Mouse (Mus musculus) liver, embryonic 14.5 days (tissue): ENCODE data around the gene Ube2n. TPM values are rescaled to one million over a fixed set of nuclear protein-coding genes. Genes with fewer than 3 reads are reported as not detected.
A peak's percentile ranks its signal among the peaks of the same experiment; 100 is the strongest.

Experiments used
- ATAC-seq: fragments of 200-750 bp; cut with Nextera tagmentation; 2 replicates; pipeline ENCODE4 v1.8.0; 2017; ENCODE audit warnings: moderate number of reproducible peaks, mild to moderate bottlenecking, moderate library complexity; ENCODE audit not compliant: insufficient read depth
- DNase-seq, 3 experiments: peaks; one replicate each; pipeline ENCODE4 v3.0.0-alpha.2; 2012 to 2013; ENCODE audit warnings: low read depth in 3 of 3, low spot score in 3 of 3
- H3K27ac ChIP-seq: fragments of 300-500 bp; sonication (generic); 2 replicates; pipeline ENCODE4 v1.5.1; 2014; ENCODE audit warnings: moderate library complexity, mild to moderate bottlenecking, control low read depth, inconsistent platforms
- H3K27me3 ChIP-seq: fragments of 300-500 bp; sonication (generic); 2 replicates; pipeline ENCODE4 v1.6.1; 2014; ENCODE audit warnings: mild to moderate bottlenecking, low read length, moderate library complexity; ENCODE audit not compliant: control insufficient read depth, insufficient read depth
- H3K36me3 ChIP-seq: fragments of 300-500 bp; sonication (generic); replicated peaks from 2 replicates; pipeline ENCODE4 v1.6.1; 2014; ENCODE audit warnings: low read depth; ENCODE audit not compliant: control insufficient read depth, insufficient read depth
- H3K4me1 ChIP-seq, 2 experiments: fragments of 200-500 bp in 1 of 2; fragments of 300-500 bp in 1 of 2; sonication (generic) in 1 of 2; replicated peaks; 2 replicates each; pipeline ENCODE4 v1.6.1; 2012 to 2014; ENCODE audit warnings: antibody characterized with exemption in 1 of 2, inconsistent platforms in 1 of 2, low read length in 1 of 2; ENCODE audit not compliant: control insufficient read depth in 2 of 2, insufficient read depth in 2 of 2
- H3K4me2 ChIP-seq: fragments of 300-500 bp; sonication (generic); 2 replicates; pipeline ENCODE4 v1.6.1; 2014; ENCODE audit warnings: low read depth, mild to moderate bottlenecking, control low read depth, moderate library complexity
- H3K4me3 ChIP-seq, 2 experiments: fragments of 200-500 bp in 1 of 2; fragments of 300-500 bp in 1 of 2; sonication (generic) in 1 of 2; 2 replicates each; pipeline ENCODE4 v1.5.1; 2012 to 2014; ENCODE audit warnings: low read depth in 2 of 2, low read length in 2 of 2, mild to moderate bottlenecking in 2 of 2, control low read depth in 1 of 2, inconsistent platforms in 1 of 2, moderate library complexity in 1 of 2; ENCODE audit not compliant: insufficient read depth in 1 of 2
- H3K9ac ChIP-seq: fragments of 300-500 bp; sonication (generic); replicated peaks from 2 replicates; pipeline ENCODE4 v1.6.1; 2014; ENCODE audit warnings: mild to moderate bottlenecking, control low read depth, moderate library complexity
- H3K9me3 ChIP-seq: fragments of 300-500 bp; sonication (generic); 2 replicates; pipeline ENCODE4 v1.6.1; 2016; ENCODE audit warnings: low read length, mixed read lengths; ENCODE audit not compliant: control insufficient read depth
- CTCF ChIP-seq: IDR thresholded peaks from 2 replicates; pipeline ENCODE4 v1.5.1; 2016; ENCODE audit warnings: antibody characterized with exemption, low read depth, control low read depth
- EP300 ChIP-seq: IDR thresholded peaks from 2 replicates; pipeline ENCODE4 v1.6.1; 2016; ENCODE audit warnings: antibody characterized with exemption, low read depth
- WGBS: fragments of 180-500 bp; shearing (Covaris S2); extraction: QIAGEN DNeasy Blood & Tissue Kit; methylation state at CpG from one replicate; pipeline ENCODE4 v1.1.7; 2014; ENCODE audit not compliant: insufficient replicate concordance; 5-methylcytosine and 5-hydroxymethylcytosine counted together
- polyA plus RNA-seq, 2 experiments: library from polyadenylated mRNA; depleted of rRNA in 1 of 2; stranded (reverse) in 1 of 2; unstranded in 1 of 2; fragments of >200 nt; fragmentation: Nextera tagmentation in 1 of 2; extraction: Ambion mirVana in 1 of 2; gene quantifications; 2 replicates each; pipeline versions ENCODE4 v1.2.1 to v1.2.3; 2012 to 2014

Gene Ube2n
- polyA plus RNA-seq (2012; rRNA removed): 50.1 and 78.2 TPM in 2 replicates
- 134 and 137 TPM in 2 replicates for polyA plus RNA-seq (2014; fragmentation: Nextera tagmentation; extraction: Ambion mirVana)

DNA sequence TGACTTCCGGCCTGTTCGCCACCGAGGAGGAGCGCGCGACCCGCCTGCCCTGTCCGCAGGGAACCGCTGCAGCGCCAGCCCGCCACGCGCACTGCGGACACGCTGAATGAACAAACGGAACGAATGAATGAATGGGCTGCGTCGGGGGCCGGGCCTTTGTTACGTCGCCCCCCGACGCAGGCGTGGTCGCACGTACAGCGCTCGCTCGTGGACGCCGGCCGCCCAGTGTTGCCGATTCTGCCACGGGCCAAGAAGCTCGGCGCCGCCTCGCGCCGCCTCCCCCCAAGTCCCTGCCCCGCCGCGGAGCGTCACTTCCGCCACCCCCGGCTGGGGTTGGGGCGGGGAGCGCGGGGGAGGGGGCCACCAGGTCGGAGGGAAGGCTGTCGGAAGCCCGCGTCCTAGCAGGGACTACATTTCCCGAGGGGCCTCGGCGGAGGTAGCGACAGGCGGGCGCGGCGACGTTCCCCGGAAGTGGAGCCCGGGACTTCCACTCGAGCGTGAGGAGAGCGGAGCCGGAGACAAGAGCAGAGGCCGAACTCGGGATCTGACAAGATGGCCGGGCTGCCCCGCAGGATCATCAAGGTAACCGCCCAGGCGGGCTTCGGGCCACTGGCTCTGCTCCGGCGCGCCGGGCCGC lies at the start of gene Ube2n:
Gene Ube2n, plus strand, starts transcription at position 490 of the 637 bp plus-strand sequence.
- peak within 1 kb of the TSS; percentile 82 for H3K27ac ChIP-seq
- DNase-seq (peak; percentile 88 to 90 (median 89)), ATAC-seq (peak; percentile 92)
- WGBS: under 1% methylated on average over 73 of the region's 81 CpGs
- H3K36me3 ChIP-seq: no peaks in the 10 kb centered on the region
- H3K4me2 ChIP-seq: peak within 1 kb of the TSS; percentile 94
- no peak for TF ChIP-seq CTCF
- TF ChIP-seq EP300: no peak
- H3K27me3 ChIP-seq: no peaks in the 10 kb centered on the region
- no peaks in the 10 kb centered on the region for H3K9me3 ChIP-seq
- peak within 1 kb of the TSS; percentile 96 for H3K9ac ChIP-seq
- peak within 1 kb of the TSS; percentile 79 to 99 for H3K4me3 ChIP-seq
- H3K4me1 ChIP-seq: peaks cover 11 to 18% of the 10 kb centered on the region in 2 experiments

DNA sequence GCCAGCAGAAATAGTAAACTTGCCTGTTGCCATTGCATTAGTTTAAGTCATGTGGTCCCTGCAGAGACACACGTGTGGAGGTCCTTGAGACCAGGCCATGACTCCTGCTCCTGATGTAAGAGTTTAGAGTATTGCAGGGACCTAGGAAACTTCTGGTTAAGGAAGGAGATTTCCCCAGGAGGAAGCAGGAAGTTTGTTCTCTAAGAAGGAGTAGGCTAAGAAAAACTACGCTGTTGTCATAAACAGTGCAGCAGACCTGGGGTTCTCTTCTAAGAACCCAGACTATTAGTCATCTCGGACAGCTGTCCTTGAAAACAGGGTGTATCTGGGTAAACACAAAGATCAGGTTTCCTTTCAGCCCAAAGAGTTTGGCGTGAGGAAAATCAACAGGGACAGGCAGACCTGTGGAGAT lies 49.5 kb upstream of the Ube2n start:
- DNase-seq (no peak), ATAC-seq (no peak)
- WGBS: 30% methylated on average over 4 of the region's 4 CpGs
- Histone ChIP-seq H3K9ac (no peak overlapping the region), H3K4me3 (no peak overlapping the region), H3K4me2 (no peak overlapping the region), H3K27me3 (no peaks in the 10 kb centered on the region), H3K27ac (no peak overlapping the region), H3K4me1 (no peaks in the 10 kb centered on the region), H3K9me3 (no peaks in the 10 kb centered on the region), H3K36me3 (no peaks in the 10 kb centered on the region)
- TF ChIP-seq EP300: no peak
- no peak for TF ChIP-seq CTCF

DNA sequence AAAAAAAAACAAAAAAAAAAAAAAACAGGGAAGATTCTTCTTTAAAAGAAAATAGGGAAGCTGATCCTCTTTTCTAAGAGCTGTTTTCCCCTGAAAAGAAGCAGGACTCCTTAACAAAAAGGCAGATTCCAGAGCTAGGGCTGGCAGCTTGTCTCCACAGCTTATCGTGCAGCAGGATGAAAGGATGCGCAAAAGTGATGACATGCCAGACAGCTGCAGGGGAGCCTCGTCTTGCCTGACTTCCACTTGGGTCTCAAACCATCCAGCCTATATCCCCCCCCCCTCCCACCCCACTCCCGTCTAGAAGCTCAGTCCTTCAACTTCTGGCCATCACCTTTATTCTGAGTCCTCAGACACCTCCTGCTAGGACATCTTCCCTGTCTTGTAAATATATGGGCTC lies 46.1 kb upstream of the Ube2n start:
- TF ChIP-seq EP300 (no peak), CTCF (no peak)
- no peak overlapping the region for H3K27ac ChIP-seq
- H3K4me2 ChIP-seq: no peak overlapping the region
- H3K9me3 ChIP-seq: no peaks in the 10 kb centered on the region
- H3K4me1 ChIP-seq: no peaks in the 10 kb centered on the region
- 56% methylated on average over 4 of the region's 4 CpGs for WGBS
- no peaks in the 10 kb centered on the region for H3K27me3 ChIP-seq
- DNase-seq (no peak), ATAC-seq (no peak)
- H3K4me3 ChIP-seq: no peak overlapping the region
- no peak overlapping the region for H3K9ac ChIP-seq
- no peaks in the 10 kb centered on the region for H3K36me3 ChIP-seq

DNA sequence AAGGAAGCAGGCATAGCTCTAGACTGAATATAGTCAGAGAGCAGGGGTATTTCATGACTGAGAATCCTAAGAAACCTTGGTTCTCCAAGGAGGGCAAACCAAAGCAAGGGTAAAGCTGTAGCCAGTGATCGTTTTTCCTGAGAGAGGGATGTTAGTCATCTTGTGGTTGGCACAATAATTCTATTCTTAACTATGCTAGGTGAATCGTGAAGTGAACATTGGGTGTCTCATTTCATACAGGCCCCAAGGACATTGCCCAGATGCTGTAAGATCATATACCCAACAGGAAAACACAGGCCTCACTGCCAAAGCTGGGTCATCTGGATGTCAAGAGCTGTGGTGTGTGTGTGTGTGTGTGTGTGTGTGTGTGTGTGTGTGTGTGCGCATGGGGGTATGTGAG lies 43.8 kb upstream of the Ube2n start:
- Histone ChIP-seq H3K4me2 (no peak overlapping the region), H3K36me3 (no peaks in the 10 kb centered on the region), H3K27me3 (no peaks in the 10 kb centered on the region), H3K4me3 (no peak overlapping the region), H3K9ac (no peak overlapping the region), H3K27ac (no peak overlapping the region), H3K4me1 (no peaks in the 10 kb centered on the region), H3K9me3 (no peaks in the 10 kb centered on the region)
- DNase-seq: no peak
- WGBS: 58% methylated on average over 3 of the region's 3 CpGs
- ATAC-seq: no peak
- TF ChIP-seq CTCF: no peak
- TF ChIP-seq EP300: no peak

DNA sequence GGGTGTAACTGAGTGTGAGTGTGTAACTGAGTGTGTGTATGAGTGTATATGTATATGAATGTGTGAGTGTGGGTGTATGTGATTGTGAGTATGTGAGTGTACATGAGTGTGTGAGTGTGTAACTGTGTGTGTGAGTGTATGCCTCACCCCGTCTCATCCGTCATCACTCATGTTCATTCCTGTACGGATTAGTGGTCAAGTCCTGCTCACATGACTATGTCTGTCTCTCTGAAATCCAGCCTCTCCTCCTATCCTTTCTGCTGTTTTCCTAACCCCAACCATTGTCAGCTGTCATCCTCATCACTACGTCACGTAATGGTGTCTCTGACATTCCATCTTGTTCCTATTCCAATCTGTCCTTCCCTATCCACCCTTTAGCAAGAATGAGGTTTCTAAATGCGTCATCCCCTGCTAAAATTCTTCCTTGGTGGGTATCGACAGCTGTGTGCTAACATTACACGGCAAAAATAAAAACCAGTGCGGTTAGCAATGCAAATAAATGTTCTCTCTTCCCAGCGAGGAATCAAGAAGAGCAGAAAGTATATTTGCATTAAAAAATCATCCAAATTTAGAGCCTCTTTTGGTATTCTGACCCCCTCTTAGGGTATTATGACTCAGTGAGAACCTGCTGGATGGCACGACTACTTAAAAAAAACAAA lies 42.9 kb upstream of the Ube2n start:
- TF ChIP-seq CTCF (no peak), EP300 (no peak)
- WGBS: 68% methylated on average over 11 of the region's 11 CpGs

More for the DNA sequence above, 42.9 kb upstream of the Ube2n start:
- Histone ChIP-seq H3K9me3 (no peaks in the 10 kb centered on the region), H3K4me1 (no peaks in the 10 kb centered on the region), H3K9ac (no peak overlapping the region), H3K4me3 (no peak overlapping the region), H3K27ac (no peak overlapping the region), H3K36me3 (no peaks in the 10 kb centered on the region), H3K27me3 (no peaks in the 10 kb centered on the region), H3K4me2 (no peak overlapping the region)
- ATAC-seq (no peak), DNase-seq (no peak)
